ENCODE assay signal across 8 mouse cellular contexts in the genomic region with DNA sequence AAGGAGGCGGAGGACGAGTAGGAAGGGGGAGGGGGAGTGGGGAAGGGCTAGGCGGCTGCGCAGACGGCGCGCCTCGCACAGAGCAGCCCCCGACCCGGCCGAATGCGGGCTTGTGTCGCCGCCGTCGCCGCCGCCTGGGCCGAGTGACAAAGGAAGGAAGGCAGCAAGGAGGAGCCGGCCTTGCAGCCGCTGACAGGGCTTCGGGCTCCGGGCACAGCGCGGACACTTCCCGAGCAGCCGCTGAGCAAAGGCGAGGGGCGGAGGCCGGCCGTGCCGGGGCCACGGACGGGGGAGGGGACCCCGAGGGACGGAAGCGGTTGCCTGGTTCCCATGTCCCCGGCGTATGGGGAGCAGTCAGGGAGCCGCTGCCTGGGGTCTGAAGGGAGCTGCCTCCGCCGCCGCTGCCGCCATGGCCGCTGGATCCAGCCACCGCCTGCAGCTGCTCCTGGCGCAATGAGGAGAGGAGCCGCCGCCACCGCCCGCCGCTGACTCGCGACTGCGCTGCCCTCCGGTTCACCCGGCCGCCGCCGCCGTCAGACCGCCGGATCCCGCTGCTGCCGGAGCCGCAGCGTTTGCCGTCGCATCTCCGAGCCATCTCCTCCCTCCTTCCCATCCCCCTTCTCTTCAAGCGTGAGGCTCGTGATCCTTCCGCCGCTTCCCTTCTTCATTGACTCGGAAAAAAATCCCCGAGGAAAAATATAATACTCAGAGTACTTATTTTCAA. TPM values are rescaled to one million over a fixed set of nuclear protein-coding genes. Genes with fewer than 3 reads are reported as not detected.
DNase-seq lines count a peak whose midpoint lies in the region; ATAC-seq and TF ChIP-seq lines count a peak whose summit lies in the region.

No protein-coding gene starts in this region.

- H3K27me3 ChIP-seq in limb, embryonic 14.5 days (ENCODE audit: control insufficient read depth, insufficient read depth, low read length): no peaks in the 10 kb centered on the region
- H3K27me3 ChIP-seq in neural tube, embryonic 15.5 days (replicated peaks): no peaks in the 10 kb centered on the region

- no peaks in the 10 kb centered on the region for H3K9me3 ChIP-seq in limb, embryonic 14.5 days (ENCODE audit: control insufficient read depth, low read length)
- H3K9me3 ChIP-seq in neural tube, embryonic 15.5 days (replicated peaks): no peaks in the 10 kb centered on the region

- DNase-seq in left cerebral cortex, adult 2 months (ENCODE audit: extremely low spot score in 1 of 2, low spot score in 2 of 2): no peak
- no peak for DNase-seq in left cerebral cortex, postnatal 25 days (ENCODE audit: low spot score in 2 of 2)
- peak; percentile 69 for DNase-seq in R1 (ENCODE audit: low read depth, low spot score)
- peak; percentile 76 for DNase-seq in limb, embryonic 14.5 days (ENCODE audit: low spot score)
- no peak for DNase-seq in cerebellum, adult 11-12 months
- no peak for DNase-seq in kidney, adult 18-20 months

- peak overlapping the region; percentile 99 for H3K27ac ChIP-seq in left cerebral cortex, adult 2 months
- H3K27ac ChIP-seq in limb, embryonic 14.5 days (replicated peaks; ENCODE audit: low read depth, low read length): peak overlapping the region; percentile 100
- peak overlapping the region; percentile 100 for H3K27ac ChIP-seq in neural tube, embryonic 15.5 days (replicated peaks)

- TF ChIP-seq CTCF in left cerebral cortex, adult 2 months (IDR thresholded peaks at IDR 0.05): no peak

- H3K9ac ChIP-seq in limb, embryonic 14.5 days (ENCODE audit: low read depth, low read length, severe bottlenecking): peak overlapping the region; percentile 95
- H3K9ac ChIP-seq in neural tube, embryonic 15.5 days (replicated peaks): peak overlapping the region; percentile 99

- peak overlapping the region; percentile 68 for H3K4me2 ChIP-seq in limb, embryonic 14.5 days (replicated peaks; ENCODE audit: low read depth, low read length, severe bottlenecking)
- peak overlapping the region; percentile 78 for H3K4me2 ChIP-seq in neural tube, embryonic 15.5 days

- 0 out of 2 replicates have a peak, but pooled peaks have one; percentile 15 for ATAC-seq in erythroid progenitor cell, adult 5-6 weeks (replicated peaks; ENCODE audit: low FRiP score, poor library complexity, severe bottlenecking)
- ATAC-seq in limb, embryonic 14.5 days (ENCODE audit: low FRiP score, low read depth): no peak
- ATAC-seq in neural tube, embryonic 15.5 days (ENCODE audit: low FRiP score): peak; percentile 7; the same call in 1 of the 2 replicates

- peak; percentile 87 for TF ChIP-seq POLR2A in limb, embryonic 14.5 days (IDR thresholded peaks at IDR 0.05; ENCODE audit: borderline replicate concordance, extremely low read depth, insufficient read depth, insufficient read length)

- WGBS in limb, embryonic 14.5 days: under 1% methylated on average over 52 of the region's 76 CpGs
- WGBS in neural tube, embryonic 15.5 days: under 1% methylated on average over 63 of the region's 76 CpGs

- intact Hi-C loops in left cerebral cortex, adult 2 months (cut with DNase I): loop anchor here (2.0 to 5.0 kb wide), 3 partner anchors 45 to 221 kb away; partner anchors contain the start of gene Lrrc58
- intact Hi-C loops in left cerebral cortex, postnatal 25 days (cut with DNase I): loop anchor here (1.0 to 5.0 kb wide), 4 partner anchors 48 to 221 kb away; partner anchors contain the start of gene Lrrc58

- peaks cover 4% of the 10 kb centered on the region; the same call in 1 of the 2 replicates for H3K36me3 ChIP-seq in limb, embryonic 14.5 days (ENCODE audit: control insufficient read depth, insufficient read depth, low read length)
- no peaks in the 10 kb centered on the region for H3K36me3 ChIP-seq in neural tube, embryonic 15.5 days

- H3K4me3 ChIP-seq in left cerebral cortex, adult 2 months: peak overlapping the region; percentile 98
- H3K4me3 ChIP-seq in limb, embryonic 14.5 days (replicated peaks; ENCODE audit: low read length): peak overlapping the region; percentile 88
- H3K4me3 ChIP-seq in neural tube, embryonic 15.5 days (replicated peaks): peak overlapping the region; percentile 91

- H3K4me1 ChIP-seq in limb, embryonic 14.5 days (ENCODE audit: control insufficient read depth, insufficient read depth, low read length): peaks cover 10% of the 10 kb centered on the region
- H3K4me1 ChIP-seq in neural tube, embryonic 15.5 days: peaks cover 32% of the 10 kb centered on the region

RNA-seq across cellular contexts. Expression of gene Gsk3b, which starts 0.8 kb away (rescaled TPM):
- total RNA-seq in left cerebral cortex, adult 2 months (2021): 100 to 1,000 TPM; 179 to 181 TPM
- 100 to 1,000 TPM; 177 TPM for total RNA-seq in left cerebral cortex, postnatal 25 days (2021)
- total RNA-seq in erythroid progenitor cell, adult 5-6 weeks (2015; ENCODE audit: low replicate concordance): 55.3 and 62.7 TPM in 2 replicates
- total RNA-seq in erythroid progenitor cell, adult 5-6 weeks (2017; ENCODE audit: low replicate concordance): 55.7 and 62.5 TPM in 2 replicates
- polyA plus RNA-seq in limb, embryonic 14.5 days (2012; rRNA removed): 17.5 and 20.1 TPM in 2 replicates
- polyA plus RNA-seq in limb, embryonic 14.5 days (2014; fragmentation: Nextera tagmentation; extraction: Ambion mirVana): 61.3 and 63.2 TPM in 2 replicates
- polyA plus RNA-seq in neural tube, embryonic 15.5 days (2015; fragmentation: Nextera tagmentation; extraction: Ambion mirVana): 130 and 145 TPM in 2 replicates

Comparison
In these comparisons a context has a peak if more than half of its experiments do, and no peak if none do; other contexts are left out.
1. DNase-seq: peak in R1 (single experiment) and limb, embryonic 14.5 days (single experiment); none in left cerebral cortex, adult 2 months (0 of 2), left cerebral cortex, postnatal 25 days (0 of 2), cerebellum, adult 11-12 months (single experiment) and kidney, adult 18-20 months (single experiment).
2. Peak in every context shown above with its lines, with median percentiles within 50 percentile points of each other: H3K27ac ChIP-seq and H3K4me3 ChIP-seq.